Mouse (Mus musculus) ES-Bruce4 (cell line): Measurements from ENCODE around the gene Cyp19a1. TPM values are rescaled to one million over a fixed set of nuclear protein-coding genes. Genes with fewer than 3 reads are reported as not detected.
A peak's percentile ranks its signal among the peaks of the same experiment; 100 is the strongest.

Source experiments
- H3K27ac ChIP-seq: 2 replicates; pipeline ENCODE4 v1.5.1; 2012; ENCODE audit warnings: low read length, inconsistent platforms; ENCODE audit not compliant: insufficient read depth
- H3K27me3 ChIP-seq: 2 replicates; pipeline ENCODE4 v1.6.1; 2012; ENCODE audit warnings: mild to moderate bottlenecking, low read length, inconsistent platforms; ENCODE audit not compliant: control insufficient read depth, poor library complexity, insufficient read depth, severe bottlenecking
- H3K36me3 ChIP-seq: 2 replicates; pipeline ENCODE4 v1.6.1; 2012; ENCODE audit warnings: inconsistent platforms, mild to moderate bottlenecking, low read length, moderate library complexity; ENCODE audit not compliant: control insufficient read depth, poor library complexity, insufficient read depth, severe bottlenecking
- H3K4me1 ChIP-seq: one replicate; pipeline ENCODE4 v1.8.1; 2011; ENCODE audit warnings: low read length; ENCODE audit not compliant: control insufficient read depth, insufficient read depth
- H3K4me3 ChIP-seq: 2 replicates; pipeline ENCODE4 v1.5.1; 2011; ENCODE audit warnings: low read depth, mild to moderate bottlenecking, low read length
- H3K9ac ChIP-seq: 2 replicates; pipeline ENCODE4 v1.6.1; 2012; ENCODE audit warnings: low read depth, mild to moderate bottlenecking, inconsistent platforms; ENCODE audit not compliant: poor library complexity, severe bottlenecking
- H3K9me3 ChIP-seq: replicated peaks from 2 replicates; pipeline ENCODE4 v1.6.1; 2012; ENCODE audit warnings: mild to moderate bottlenecking, low read length, inconsistent platforms; ENCODE audit not compliant: control insufficient read depth, poor library complexity, insufficient read depth, severe bottlenecking
- CTCF ChIP-seq: IDR thresholded peaks from one replicate; pipeline ENCODE4 v1.8.1; 2011; ENCODE audit warnings: low read depth, low read length
- EP300 ChIP-seq: IDR thresholded peaks from 2 replicates; pipeline ENCODE4 v1.6.1; 2011; ENCODE audit warnings: low read depth, low read length; ENCODE audit not compliant: insufficient read depth
- POLR2A ChIP-seq: IDR thresholded peaks from one replicate; pipeline ENCODE4 v1.8.1; 2011; ENCODE audit warnings: low read length; ENCODE audit not compliant: insufficient read depth
- polyA plus RNA-seq: library from polyadenylated mRNA; stranded (reverse); fragments of >200 nt; gene quantifications from 2 replicates; pipeline ENCODE4 v1.2.4, GENCODE M21; 2011; ENCODE audit warnings: low read depth; ENCODE audit not compliant: missing spikeins, insufficient read depth, insufficient read length

Gene Cyp19a1
- polyA plus RNA-seq, 1 experiment = not detected

DNA sequence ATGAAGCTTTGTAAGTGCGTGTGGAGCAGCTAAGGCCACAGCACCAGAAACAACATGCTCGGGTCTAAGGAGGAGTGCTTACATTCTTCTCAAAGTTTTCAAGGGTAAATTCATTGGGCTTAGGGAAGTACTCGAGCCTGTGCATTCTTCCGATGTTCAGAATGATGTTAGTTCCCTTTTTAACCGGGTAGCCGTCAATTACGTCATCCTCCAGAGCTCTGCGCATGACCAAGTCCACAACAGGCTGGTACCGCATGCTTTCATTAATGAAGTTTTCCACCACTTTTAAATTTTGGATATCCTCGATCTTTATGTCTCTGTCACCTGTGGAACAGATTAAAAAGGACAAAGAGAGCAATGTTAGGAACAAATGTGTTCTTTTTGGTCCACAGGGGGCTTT, 99.5 kb downstream of the Cyp19a1 start:
- Histone ChIP-seq H3K36me3 (no peaks in the 10 kb centered on the region), H3K4me1 (peaks cover 1% of the 10 kb centered on the region), H3K4me3 (no peak overlapping the region), H3K27me3 (no peaks in the 10 kb centered on the region), H3K27ac (no peak overlapping the region), H3K9me3 (no peaks in the 10 kb centered on the region), H3K9ac (no peak overlapping the region)
- no peak for TF ChIP-seq EP300
- TF ChIP-seq CTCF = no peak
- TF ChIP-seq POLR2A = no peak

DNA sequence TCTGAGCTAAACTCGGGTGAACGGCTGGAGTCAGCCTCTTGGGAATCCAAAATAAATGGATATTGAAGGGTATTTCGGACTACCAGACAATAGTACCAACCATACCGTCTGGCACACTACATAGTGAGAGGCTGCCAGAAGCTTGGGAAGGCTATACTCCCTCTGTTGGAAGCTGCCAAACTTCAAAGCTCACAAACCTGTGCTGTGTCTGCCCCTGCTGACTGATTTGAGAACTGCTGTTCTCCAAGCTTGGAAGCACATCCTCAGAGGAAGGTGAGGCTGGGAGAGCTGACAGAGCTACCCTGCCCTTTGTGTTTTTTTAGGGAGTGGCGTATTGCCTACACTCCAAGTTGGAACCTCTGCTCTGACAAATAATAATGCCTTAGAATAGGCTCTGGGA, 104.8 kb downstream of the Cyp19a1 start:
- Histone ChIP-seq H3K27me3 (no peaks in the 10 kb centered on the region), H3K9ac (no peak overlapping the region), H3K36me3 (no peaks in the 10 kb centered on the region), H3K4me3 (no peak overlapping the region), H3K9me3 (no peaks in the 10 kb centered on the region; the same call in 1 of the 2 replicates), H3K4me1 (peaks cover 1% of the 10 kb centered on the region), H3K27ac (no peak overlapping the region)
- TF ChIP-seq CTCF (peak; percentile 12), EP300 (no peak)

DNA sequence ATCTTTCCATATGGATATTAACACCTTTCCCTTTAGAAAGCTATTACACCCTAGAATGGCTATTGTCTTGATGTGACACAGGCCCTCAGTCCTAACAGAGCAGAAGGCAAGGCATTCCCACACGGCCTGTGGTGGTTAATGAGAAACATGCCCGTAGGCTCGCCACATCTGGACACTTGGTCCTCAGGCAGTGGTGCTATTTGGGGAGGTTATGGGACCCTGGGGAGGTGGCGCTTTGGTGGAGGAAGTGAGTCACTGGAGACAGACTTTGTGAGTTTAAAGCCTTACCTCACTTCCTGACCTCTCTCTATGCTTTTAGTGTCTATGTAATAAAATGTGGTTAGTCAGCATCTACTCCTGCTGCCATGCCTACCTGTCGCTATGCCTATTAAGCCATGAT, 114.2 kb downstream of the Cyp19a1 start:
- no peaks in the 10 kb centered on the region for H3K4me1 ChIP-seq
- no peak overlapping the region for H3K27ac ChIP-seq
- no peaks in the 10 kb centered on the region for H3K36me3 ChIP-seq
- H3K4me3 ChIP-seq = no peak overlapping the region
- no peaks in the 10 kb centered on the region for H3K27me3 ChIP-seq
- H3K9me3 ChIP-seq = no peaks in the 10 kb centered on the region
- no peak overlapping the region for H3K9ac ChIP-seq
- TF ChIP-seq CTCF (no peak), POLR2A (no peak), EP300 (no peak)

DNA sequence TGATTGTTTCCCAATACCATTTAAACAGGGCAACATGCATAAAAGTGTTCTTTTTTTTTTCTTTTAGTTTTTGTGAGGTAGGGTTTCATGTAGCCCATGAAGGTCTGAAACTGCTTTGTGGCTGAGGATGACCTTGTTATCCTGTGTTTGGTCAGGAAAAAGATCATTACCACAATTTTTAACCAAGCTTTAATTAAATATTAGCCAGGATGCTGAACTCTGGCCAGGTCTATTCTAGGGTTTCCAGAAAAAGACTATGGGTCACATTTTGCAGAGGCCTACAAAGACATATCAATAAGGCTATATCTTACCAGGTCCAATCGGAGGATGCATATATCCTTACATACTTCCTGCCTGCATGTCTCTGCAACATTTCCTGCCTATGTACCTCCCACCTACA, 128.7 kb downstream of the Cyp19a1 start:
- H3K4me3 ChIP-seq = no peak overlapping the region
- no peaks in the 10 kb centered on the region for H3K9me3 ChIP-seq
- H3K36me3 ChIP-seq = no peaks in the 10 kb centered on the region
- TF ChIP-seq EP300 (no peak), POLR2A (no peak), CTCF (no peak)
- no peak overlapping the region for H3K27ac ChIP-seq
- H3K9ac ChIP-seq = no peak overlapping the region
- no peaks in the 10 kb centered on the region for H3K27me3 ChIP-seq
- no peaks in the 10 kb centered on the region for H3K4me1 ChIP-seq

Other genes with a start within 250 kb of the Cyp19a1 start
- 0.13 and 0.20 TPM in 2 replicates for gene Tnfaip8l3, start 199.7 kb downstream of the Cyp19a1 start, polyA plus RNA-seq
- gene Gldn, start 18.4 kb upstream of the Cyp19a1 start, polyA plus RNA-seq = 0.18 and 0.34 TPM in 2 replicates
- gene Dmxl2, start 233.5 kb upstream of the Cyp19a1 start, polyA plus RNA-seq = 11.4 and 15.9 TPM in 2 replicates